Mouse (Mus musculus) embryo, embryonic 11 days (tissue): ENCODE measurements at regions not wholly inside any gene's neighbourhood (a gene's known extent, or its start where the extent isn't known, plus 50 kb on each side); places are given as distances from the start of the nearest gene placed in this dataset.

ENCODE experiments used
- DNase-seq: peaks from one replicate; pipeline ENCODE4 v3.0.0-alpha.2; 2015

GRCm38 (mm10) chr12:48713646-48714045, 668.8 kb upstream of the Foxg1 start:
- DNase-seq = no peak

DNA sequence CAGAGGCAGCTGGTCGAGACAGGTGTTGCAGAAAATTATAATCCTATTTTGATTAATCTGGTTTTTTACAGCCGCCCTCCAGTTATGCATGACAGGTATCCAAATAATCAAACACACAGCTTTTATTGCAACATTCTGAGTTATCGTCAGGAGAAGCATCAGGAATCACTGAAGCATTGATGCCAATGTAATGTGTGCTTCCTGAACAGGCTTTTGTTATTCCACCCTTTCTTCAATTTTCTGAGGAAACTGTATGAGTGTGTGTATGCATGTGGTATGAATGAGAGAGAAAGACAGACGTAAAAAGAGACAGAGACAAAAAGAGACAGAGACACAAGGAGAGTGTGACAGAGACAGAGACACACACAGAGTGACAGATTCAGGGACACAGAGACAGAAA, 652.6 kb upstream of the Foxg1 start:
- DNase-seq = no peak

DNA sequence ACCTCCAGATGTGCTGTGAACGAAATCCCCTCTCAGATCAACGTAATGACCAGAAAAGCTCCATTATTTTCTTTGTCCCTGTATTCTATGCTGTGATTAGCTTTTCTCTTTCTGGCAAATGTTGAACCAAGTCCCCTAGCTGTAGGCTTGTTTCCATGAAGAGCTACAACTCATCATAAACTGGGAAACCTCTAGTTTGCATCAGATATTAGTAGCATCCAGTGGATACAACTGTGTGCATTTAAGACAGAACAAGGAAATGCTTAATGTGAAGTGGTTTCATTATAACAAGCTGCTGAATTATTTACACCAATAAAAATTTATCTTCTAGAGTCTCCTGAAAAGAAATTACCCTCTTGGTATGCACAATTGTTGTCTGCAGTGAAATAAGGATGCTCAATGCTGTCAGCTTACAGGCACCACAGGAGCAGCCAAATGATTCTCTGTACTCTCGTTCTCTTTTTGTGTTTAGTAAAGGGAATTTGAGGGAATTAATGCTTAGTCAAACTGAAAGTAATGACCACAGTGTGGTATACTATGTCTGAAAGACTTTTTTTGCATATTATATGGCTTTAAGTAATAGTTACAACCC, 623.6 kb upstream of the Foxg1 start:
- DNase-seq = no peak
